Mouse (Mus musculus) embryo, embryonic 10.5 days (tissue): Measurements from ENCODE around the gene Ubqln5.

Experiments
- DNase-seq: peaks from one replicate; pipeline ENCODE4 v3.0.0-alpha.2; 2015; ENCODE audit warnings: low spot score

Ubqln5 gene

GRCm38 (mm10) chr7:104129726-104130125 lies at the start of gene Ubqln5:
Gene Ubqln5, minus strand, starts transcription at chr7:104129826.
- DNase-seq, result no peak

- DNase-seq, result no peak
Observed at GRCm38 (mm10) chr7:104179074-104179473, 49.4 kb upstream of the Ubqln5 start.

GRCm38 (mm10) chr7:104178422-104179054 lies 48.9 kb upstream of the Ubqln5 start:
- no peak for DNase-seq

GRCm38 (mm10) chr7:104175085-104175484 lies 45.5 kb upstream of the Ubqln5 start:
- DNase-seq, result no peak

GRCm38 (mm10) chr7:104169634-104170204 lies 40.1 kb upstream of the Ubqln5 start:
- DNase-seq, result no peak

- no peak for DNase-seq
Observed at GRCm38 (mm10) chr7:104167105-104167504, 37.5 kb upstream of the Ubqln5 start.

GRCm38 (mm10) chr7:104150456-104150855 lies 20.8 kb upstream of the Ubqln5 start, which contains the start of gene Ubqlnl:
Gene Ubqlnl, minus strand, starts transcription at chr7:104150556.
- no peak for DNase-seq

GRCm38 (mm10) chr7:104143179-104143578 lies 13.6 kb upstream of the Ubqln5 start, which contains the start of gene Ubqln3:
Gene Ubqln3, minus strand, starts transcription at chr7:104143279.
- DNase-seq, result no peak

GRCm38 (mm10) chr7:104137305-104137704 lies 7.7 kb upstream of the Ubqln5 start, which contains the start of gene Olfr643:
Gene Olfr643, minus strand, starts transcription at chr7:104137405.
- no peak for DNase-seq

- DNase-seq, result no peak
Observed at GRCm38 (mm10) chr7:104104757-104104972, 25.0 kb downstream of the Ubqln5 start, which contains the start of gene Olfr646. Gene Olfr646, plus strand, starts transcription at chr7:104104873.

- peak; percentile 9 for DNase-seq
Observed at GRCm38 (mm10) chr7:104103913-104104756, 25.5 kb downstream of the Ubqln5 start.

GRCm38 (mm10) chr7:104085365-104085764 lies 44.3 kb downstream of the Ubqln5 start, which contains the start of gene Olfr645:
Gene Olfr645, minus strand, starts transcription at chr7:104085465.
- DNase-seq, result no peak
